Mouse (Mus musculus) c-Kit-positive CD71-positive TER-119-negative erythroid progenitor cells, embryonic 14.5 days (primary cell): ENCODE measurements at regions not wholly inside any gene's neighbourhood (a gene's known extent, or its start where the extent isn't known, plus 50 kb on each side); places are given as distances from the start of the nearest gene placed in this dataset.

Source experiments
- DNase-seq: peaks from one replicate; pipeline ENCODE4 v3.0.0-alpha.2; 2013; ENCODE audit warnings: low read depth

GRCm38 (mm10) chr2:134126988-134127387 is 427.2 kb downstream of the Hao1 start:
- DNase-seq = no peak

GRCm38 (mm10) chr2:134107286-134107685 is 446.9 kb downstream of the Hao1 start:
- DNase-seq = no peak

DNA sequence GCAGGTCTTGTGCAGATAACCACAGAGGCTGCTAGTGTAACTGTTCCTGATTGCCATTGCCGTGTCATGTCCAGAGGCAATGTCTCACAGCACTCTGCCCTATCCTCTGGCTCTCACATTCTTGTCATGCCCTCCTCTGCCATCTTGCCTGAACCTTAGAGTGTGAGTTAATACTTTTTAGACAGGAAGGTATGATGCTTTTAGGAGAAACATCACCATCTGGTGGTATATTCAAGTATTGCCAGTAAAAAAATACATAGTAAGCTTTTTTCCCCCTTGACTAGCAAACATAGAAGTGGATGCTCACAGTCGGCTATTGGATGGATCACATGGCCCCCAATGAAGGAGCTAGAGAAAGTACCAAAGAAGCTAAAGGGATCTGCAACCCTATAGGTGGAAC is 465.8 kb downstream of the Hao1 start:
- peak; percentile 17 for DNase-seq

GRCm38 (mm10) chr2:134080148-134080547 is 474.0 kb downstream of the Hao1 start:
- DNase-seq = peak; percentile 37

DNA sequence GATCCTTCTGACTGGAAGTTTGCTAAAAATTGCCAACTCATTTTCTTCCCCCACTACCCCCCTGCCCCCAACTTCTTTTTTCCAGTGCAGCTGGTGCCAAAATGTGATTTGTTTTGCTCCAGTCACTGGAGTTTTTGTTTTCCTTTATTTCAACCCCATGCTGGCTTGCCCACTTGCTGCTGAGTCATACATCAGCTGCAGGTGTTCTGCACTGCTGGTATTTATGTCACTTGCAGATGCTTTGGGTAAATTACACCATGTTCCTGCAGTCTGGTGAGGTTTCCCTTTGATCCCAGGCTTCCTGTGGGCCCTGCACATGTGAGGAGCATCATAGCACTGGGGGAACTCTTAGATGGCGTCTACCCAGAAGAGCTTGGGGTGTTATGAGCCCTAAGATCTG is 476.2 kb downstream of the Hao1 start:
- no peak for DNase-seq

- DNase-seq = no peak
These were observed 486.2 kb downstream of the Hao1 start for GRCm38 (mm10) chr2:134067910-134068335.

DNA sequence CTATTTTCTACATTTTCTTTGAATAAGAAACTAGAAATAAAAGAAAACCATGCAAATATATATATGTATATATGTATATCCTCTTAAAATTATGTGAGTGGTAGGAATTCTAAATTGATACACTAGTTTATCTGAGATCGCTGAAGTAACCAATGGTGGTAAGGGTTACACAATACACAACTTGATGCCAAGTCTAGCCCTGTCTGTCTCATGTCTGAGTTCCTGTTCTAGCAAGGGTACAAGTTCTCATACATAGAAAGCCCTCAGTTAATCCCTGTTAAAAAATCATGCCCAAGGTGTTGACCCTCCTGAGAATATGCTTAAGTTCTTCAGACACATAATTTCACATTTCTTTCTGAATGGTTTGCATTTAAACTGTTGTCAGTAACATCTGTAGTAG is 486.8 kb downstream of the Hao1 start:
- DNase-seq = no peak

- DNase-seq = peak; percentile 49
These were observed 494.1 kb downstream of the Hao1 start for GRCm38 (mm10) chr2:134059916-134060618.

GRCm38 (mm10) chr2:134036359-134036874 is 484.5 kb downstream of the Bmp2 start:
- no peak for DNase-seq

- peak; percentile 6 for DNase-seq
These were observed 477.9 kb downstream of the Bmp2 start for GRCm38 (mm10) chr2:134029631-134030414.

GRCm38 (mm10) chr2:134029153-134029552 is 477.2 kb downstream of the Bmp2 start:
- DNase-seq = no peak

DNA sequence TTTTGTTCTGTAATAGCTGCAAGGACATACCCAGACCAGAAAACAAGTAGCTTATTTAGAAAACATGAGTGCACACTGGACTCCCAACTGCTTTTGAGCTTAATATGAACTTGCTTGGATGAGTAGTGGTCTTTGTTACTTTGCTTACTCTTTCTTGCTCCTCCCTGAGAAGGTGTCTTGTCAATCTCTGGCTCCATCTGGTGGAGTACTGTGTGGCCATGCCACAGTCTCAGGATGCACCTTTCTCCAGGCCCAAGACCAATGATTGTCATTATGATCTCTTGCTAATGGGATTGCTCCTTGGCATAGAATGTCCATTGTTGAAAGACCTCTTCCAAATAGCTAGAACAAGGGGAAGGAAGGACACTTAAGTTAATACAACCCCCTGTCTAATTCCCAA is 465.1 kb downstream of the Bmp2 start:
- DNase-seq = no peak

DNA sequence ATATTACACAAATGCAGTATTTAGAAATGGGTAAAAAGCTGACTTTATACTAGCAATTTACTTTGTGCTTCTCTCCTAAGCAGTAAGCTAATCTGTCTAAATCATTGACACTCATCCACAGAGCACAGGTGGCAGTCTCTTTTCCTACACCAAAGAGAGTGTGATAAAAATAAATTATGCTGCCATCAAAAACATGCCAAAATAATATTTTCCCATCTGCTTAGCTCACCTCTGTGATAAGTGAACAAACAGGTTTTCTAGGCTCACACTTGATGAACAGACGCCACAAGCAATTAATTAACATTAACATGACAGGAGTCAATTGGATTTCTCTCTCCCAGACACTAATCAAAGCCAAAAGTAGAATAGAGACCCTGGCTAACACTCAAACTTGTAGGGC is 451.2 kb downstream of the Bmp2 start:
- DNase-seq = no peak

DNA sequence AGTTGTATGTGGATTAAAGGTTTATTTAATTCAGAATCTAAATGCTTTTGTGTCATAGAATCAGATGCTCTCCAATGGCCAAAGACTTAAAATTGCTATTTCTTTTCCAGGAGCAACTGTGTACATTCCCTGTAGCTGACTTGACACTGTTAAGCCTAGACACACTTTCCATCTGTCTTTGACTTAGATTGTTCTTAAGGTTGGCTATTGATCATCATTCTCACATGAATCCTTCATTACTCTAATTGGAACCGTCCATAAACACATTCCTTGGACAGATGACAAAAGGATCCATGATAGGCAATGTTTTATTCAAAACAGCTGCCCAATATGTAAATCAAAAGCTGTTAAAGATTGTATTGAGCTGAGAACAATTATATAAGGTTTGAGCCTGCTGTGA is 442.8 kb downstream of the Bmp2 start:
- DNase-seq = no peak

DNA sequence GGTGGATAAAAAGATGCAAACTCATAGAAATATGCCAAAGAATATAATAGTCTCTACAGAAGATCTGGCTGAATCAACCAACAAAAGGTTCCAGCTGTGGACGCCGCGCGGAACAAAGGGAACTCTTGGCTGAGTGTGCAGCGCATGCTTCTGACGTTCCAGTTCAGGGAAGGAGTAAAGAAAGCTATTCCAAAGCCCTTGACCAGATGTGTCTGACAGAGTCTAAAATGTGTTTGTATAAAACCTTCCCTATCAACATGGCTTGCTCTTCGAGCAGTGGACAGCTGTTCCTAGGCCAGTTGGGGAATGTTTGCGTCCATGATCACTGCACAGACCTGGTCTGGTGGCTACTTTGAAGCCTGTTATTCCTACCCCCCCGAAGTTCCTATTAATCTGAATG is 442.4 kb downstream of the Bmp2 start:
- DNase-seq = no peak

- no peak for DNase-seq
These were observed 435.7 kb downstream of the Bmp2 start for GRCm38 (mm10) chr2:133987671-133988070.
